Mouse (Mus musculus) hindbrain, embryonic 15.5 days (tissue): ENCODE measurements around the gene Mlycd. TPM values are rescaled to one million over a fixed set of nuclear protein-coding genes. Genes with fewer than 3 reads are reported as not detected.

ENCODE experiments used
- ATAC-seq: fragments of 200-750 bp; cut with Nextera tagmentation; 2 replicates; pipeline ENCODE4 v1.8.0; 2017; ENCODE audit warnings: low read depth, moderate number of reproducible peaks, moderate TSS enrichment; ENCODE audit not compliant: low FRiP score
- H3K27ac ChIP-seq: fragments of 300-500 bp; sonication (generic); replicated peaks from 2 replicates; pipeline ENCODE4 v1.5.1; 2015; ENCODE audit warnings: mild to moderate bottlenecking, inconsistent platforms
- H3K27me3 ChIP-seq: fragments of 300-500 bp; sonication (generic); 2 replicates; pipeline ENCODE4 v1.6.1; 2015; ENCODE audit warnings: control low read depth, inconsistent platforms
- H3K36me3 ChIP-seq: fragments of 300-500 bp; sonication (generic); 2 replicates; pipeline ENCODE4 v1.6.1; 2015; ENCODE audit warnings: control low read depth, inconsistent platforms
- H3K4me1 ChIP-seq: fragments of 300-500 bp; sonication (generic); replicated peaks from 2 replicates; pipeline ENCODE4 v1.6.1; 2015; ENCODE audit warnings: control low read depth, inconsistent platforms
- H3K4me2 ChIP-seq: fragments of 300-500 bp; sonication (generic); 2 replicates; pipeline ENCODE4 v1.6.1; 2015; ENCODE audit warnings: moderate library complexity, mild to moderate bottlenecking, inconsistent platforms
- H3K4me3 ChIP-seq: fragments of 300-500 bp; sonication (generic); 2 replicates; pipeline ENCODE4 v1.5.1; 2015; ENCODE audit warnings: mild to moderate bottlenecking, inconsistent platforms
- H3K9ac ChIP-seq: fragments of 300-500 bp; sonication (generic); 2 replicates; pipeline ENCODE4 v1.6.1; 2015; ENCODE audit warnings: inconsistent platforms
- H3K9me3 ChIP-seq: fragments of 300-500 bp; sonication (generic); 2 replicates; pipeline ENCODE4 v1.6.1; 2016; ENCODE audit warnings: control low read depth, inconsistent platforms
- WGBS: fragments of 180-500 bp; shearing (Covaris S2); methylation state at CpG from one replicate; pipeline ENCODE4 v1.1.7; 2015; 5-methylcytosine and 5-hydroxymethylcytosine counted together
- polyA plus RNA-seq: library from polyadenylated mRNA; unstranded; fragments of >200 nt; fragmentation: Nextera tagmentation; extraction: Ambion mirVana; gene quantifications from 2 replicates; pipeline ENCODE4 v1.2.1, GENCODE M21; 2015

The Mlycd gene
- polyA plus RNA-seq, 1 experiment from 2014 or later: 18.5 TPM

- Histone ChIP-seq H3K4me2 (0 out of 2 replicates have a peak overlapping the region, but pooled peaks have one; percentile 9), H3K36me3 (no peaks in the 10 kb centered on the region), H3K27me3 (no peaks in the 10 kb centered on the region), H3K27ac (no peak overlapping the region; the same call in 1 of the 2 replicates), H3K9me3 (no peaks in the 10 kb centered on the region), H3K4me1 (peaks cover 10% of the 10 kb centered on the region), H3K4me3 (no peak overlapping the region), H3K9ac (no peak overlapping the region)
- ATAC-seq: no peak
- 89% methylated on average over 6 of the region's 6 CpGs for WGBS
Observed at GRCm38 (mm10) chr8:119426069-119426735, 31.5 kb downstream of the Mlycd start.

GRCm38 (mm10) chr8:119427634-119428349, 33.1 kb downstream of the Mlycd start:
- whole genome bisulfite sequencing: 75% methylated on average over 12 of the region's 12 CpGs
- no peak for ATAC-seq

GRCm38 (mm10) chr8:119428350-119428740, 33.7 kb downstream of the Mlycd start:
- WGBS: 83% methylated on average over 7 of the region's 7 CpGs

More at GRCm38 (mm10) chr8:119427634-119428349, 33.1 kb downstream of the Mlycd start:
- no peaks in the 10 kb centered on the region for H3K9me3 ChIP-seq
- H3K9ac ChIP-seq: no peak overlapping the region
- no peaks in the 10 kb centered on the region for H3K4me1 ChIP-seq
- H3K4me2 ChIP-seq: no peak overlapping the region
- H3K4me3 ChIP-seq: no peak overlapping the region
- no peaks in the 10 kb centered on the region for H3K36me3 ChIP-seq
- no peaks in the 10 kb centered on the region for H3K27me3 ChIP-seq
- H3K27ac ChIP-seq: no peak overlapping the region

GRCm38 (mm10) chr8:119428766-119429327, 34.2 kb downstream of the Mlycd start:
- no peak overlapping the region for H3K9ac ChIP-seq
- H3K4me3 ChIP-seq: no peak overlapping the region
- no peaks in the 10 kb centered on the region for H3K36me3 ChIP-seq
- H3K27ac ChIP-seq: no peak overlapping the region
- WGBS: 76% methylated on average over 5 of the region's 5 CpGs
- no peak overlapping the region for H3K4me2 ChIP-seq
- no peaks in the 10 kb centered on the region for H3K4me1 ChIP-seq
- ATAC-seq: no peak
- H3K27me3 ChIP-seq: no peaks in the 10 kb centered on the region
- H3K9me3 ChIP-seq: no peaks in the 10 kb centered on the region

More at GRCm38 (mm10) chr8:119428350-119428740, 33.7 kb downstream of the Mlycd start:
- Histone ChIP-seq H3K9me3 (no peaks in the 10 kb centered on the region), H3K9ac (no peak overlapping the region), H3K4me1 (no peaks in the 10 kb centered on the region), H3K4me2 (no peak overlapping the region), H3K4me3 (no peak overlapping the region), H3K36me3 (no peaks in the 10 kb centered on the region), H3K27me3 (no peaks in the 10 kb centered on the region), H3K27ac (no peak overlapping the region)
- no peak for ATAC-seq

GRCm38 (mm10) chr8:119429552-119429951, 34.9 kb downstream of the Mlycd start:
- H3K4me1 ChIP-seq: no peaks in the 10 kb centered on the region
- no peak overlapping the region for H3K4me3 ChIP-seq
- no peaks in the 10 kb centered on the region for H3K27me3 ChIP-seq
- H3K4me2 ChIP-seq: no peak overlapping the region
- H3K27ac ChIP-seq: no peak overlapping the region
- H3K9ac ChIP-seq: no peak overlapping the region
- H3K9me3 ChIP-seq: no peaks in the 10 kb centered on the region
- H3K36me3 ChIP-seq: no peaks in the 10 kb centered on the region
- WGBS: 79% methylated on average over 3 of the region's 3 CpGs
- ATAC-seq: no peak

- Histone ChIP-seq H3K36me3 (no peaks in the 10 kb centered on the region), H3K4me2 (no peak overlapping the region), H3K27me3 (no peaks in the 10 kb centered on the region), H3K4me3 (no peak overlapping the region), H3K4me1 (no peaks in the 10 kb centered on the region), H3K9me3 (no peaks in the 10 kb centered on the region), H3K27ac (no peak overlapping the region), H3K9ac (no peak overlapping the region)
- no peak for ATAC-seq
- 85% methylated on average over 8 of the region's 8 CpGs for WGBS
Observed at GRCm38 (mm10) chr8:119430250-119430649, 35.6 kb downstream of the Mlycd start.

GRCm38 (mm10) chr8:119430690-119431089, 36.0 kb downstream of the Mlycd start:
- ATAC-seq: no peak
- H3K27ac ChIP-seq: no peak overlapping the region
- 86% methylated on average over 7 of the region's 7 CpGs for WGBS
- H3K9me3 ChIP-seq: no peaks in the 10 kb centered on the region
- no peaks in the 10 kb centered on the region for H3K36me3 ChIP-seq
- no peak overlapping the region for H3K4me3 ChIP-seq
- no peak overlapping the region for H3K9ac ChIP-seq
- H3K27me3 ChIP-seq: no peaks in the 10 kb centered on the region
- H3K4me1 ChIP-seq: no peaks in the 10 kb centered on the region
- no peak overlapping the region for H3K4me2 ChIP-seq

GRCm38 (mm10) chr8:119432372-119432771, 37.7 kb downstream of the Mlycd start:
- ATAC-seq: no peak

GRCm38 (mm10) chr8:119433582-119434174, 39.0 kb downstream of the Mlycd start, which contains the start of gene Osgin1:
Gene Osgin1 (plus strand): TSS chr8:119434124.
- H3K27ac ChIP-seq: no peak within 1 kb of the TSS
- H3K4me1 ChIP-seq: no peaks in the 10 kb centered on the region
- WGBS: 91% methylated on average over 13 of the region's 13 CpGs
- ATAC-seq: no peak
- no peak within 1 kb of the TSS for H3K9ac ChIP-seq
- H3K4me2 ChIP-seq: no peak within 1 kb of the TSS
- no peaks in the 10 kb centered on the region for H3K9me3 ChIP-seq
- H3K36me3 ChIP-seq: no peaks in the 10 kb centered on the region
- no peaks in the 10 kb centered on the region for H3K27me3 ChIP-seq
- H3K4me3 ChIP-seq: no peak within 1 kb of the TSS

More at GRCm38 (mm10) chr8:119432372-119432771, 37.7 kb downstream of the Mlycd start:
- H3K4me2 ChIP-seq: no peak overlapping the region
- no peaks in the 10 kb centered on the region for H3K9me3 ChIP-seq
- no peak overlapping the region for H3K9ac ChIP-seq
- WGBS: 64% methylated on average over 3 of the region's 3 CpGs
- no peak overlapping the region for H3K27ac ChIP-seq
- H3K4me1 ChIP-seq: no peaks in the 10 kb centered on the region
- no peaks in the 10 kb centered on the region for H3K27me3 ChIP-seq
- no peaks in the 10 kb centered on the region for H3K36me3 ChIP-seq
- H3K4me3 ChIP-seq: no peak overlapping the region

GRCm38 (mm10) chr8:119434569-119434968, 39.9 kb downstream of the Mlycd start:
- ATAC-seq: no peak
- Histone ChIP-seq H3K9ac (no peak overlapping the region), H3K27me3 (no peaks in the 10 kb centered on the region), H3K9me3 (no peaks in the 10 kb centered on the region), H3K27ac (no peak overlapping the region), H3K4me1 (peaks cover 2% of the 10 kb centered on the region; the same call in 1 of the 2 replicates), H3K36me3 (no peaks in the 10 kb centered on the region), H3K4me2 (no peak overlapping the region), H3K4me3 (no peak overlapping the region)
- WGBS: 87% methylated on average over 6 of the region's 6 CpGs

- Histone ChIP-seq H3K9me3 (no peaks in the 10 kb centered on the region), H3K4me1 (peaks cover 12% of the 10 kb centered on the region), H3K9ac (no peak overlapping the region), H3K27me3 (no peaks in the 10 kb centered on the region), H3K4me3 (no peak overlapping the region), H3K36me3 (no peaks in the 10 kb centered on the region), H3K4me2 (no peak overlapping the region), H3K27ac (no peak overlapping the region)
- ATAC-seq: no peak
- WGBS: 80% methylated on average over 7 of the region's 7 CpGs
Observed at GRCm38 (mm10) chr8:119435527-119435926, 40.8 kb downstream of the Mlycd start.

GRCm38 (mm10) chr8:119436331-119436730, 41.7 kb downstream of the Mlycd start:
- Histone ChIP-seq H3K4me2 (no peak overlapping the region), H3K9me3 (no peaks in the 10 kb centered on the region), H3K4me3 (no peak overlapping the region), H3K4me1 (peaks cover 19% of the 10 kb centered on the region), H3K27me3 (no peaks in the 10 kb centered on the region), H3K27ac (no peak overlapping the region), H3K36me3 (no peaks in the 10 kb centered on the region), H3K9ac (no peak overlapping the region)
- WGBS: 83% methylated on average over 10 of the region's 10 CpGs
- ATAC-seq: no peak
